Mouse (Mus musculus): ENCODE measurements around the gene Smyd2.

DNA sequence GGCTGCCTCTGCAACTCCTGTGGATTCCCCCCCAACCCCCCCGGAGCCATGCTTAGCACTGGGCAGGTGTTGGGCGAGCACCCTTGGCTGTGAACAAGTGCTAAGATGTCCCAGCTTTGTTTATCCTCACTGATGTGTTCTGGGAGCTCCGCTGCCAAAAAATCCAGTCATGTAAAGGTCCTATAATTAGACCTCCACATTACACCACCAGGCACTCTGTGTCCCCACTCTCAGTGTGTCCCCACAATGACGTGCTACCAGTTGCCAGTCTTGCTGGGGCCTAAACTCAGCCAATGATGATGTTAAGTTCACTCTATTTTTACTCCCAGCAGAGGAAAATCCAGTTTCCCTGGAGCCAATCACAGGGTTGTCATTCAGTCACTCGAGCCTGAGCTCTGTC, 38.3 kb upstream of the Smyd2 start:
- TF ChIP-seq POLR2A (IDR thresholded peaks at IDR 0.05; ENCODE audit: borderline replicate concordance, low read depth, low read length) = no peak
- no peak for TF ChIP-seq CTCF (IDR thresholded peaks at IDR 0.05; ENCODE audit: low read depth, low read length)

Measured in bone marrow macrophage, adult 2 months (primary cell).